Mouse (Mus musculus) heart, embryonic 13.5 days (tissue): ENCODE measurements around the gene Hoxc10. TPM values are rescaled to one million over a fixed set of nuclear protein-coding genes. Genes with fewer than 3 reads are reported as not detected.

Source experiments
- ATAC-seq: fragments of 200-750 bp; cut with Nextera tagmentation; 2 replicates; pipeline ENCODE4 v1.8.0; 2017; ENCODE audit warnings: moderate TSS enrichment; ENCODE audit not compliant: insufficient number of reproducible peaks, low FRiP score, low TSS enrichment; ENCODE audit errors: extremely low read depth
- H3K27ac ChIP-seq: fragments of 300-500 bp; sonication (generic); replicated peaks from 2 replicates; pipeline ENCODE4 v1.5.1; 2015; ENCODE audit warnings: moderate library complexity, mild to moderate bottlenecking, inconsistent platforms
- H3K27me3 ChIP-seq: fragments of 300-500 bp; sonication (generic); replicated peaks from 2 replicates; pipeline ENCODE4 v1.6.1; 2015; ENCODE audit warnings: mild to moderate bottlenecking, inconsistent platforms
- H3K36me3 ChIP-seq: fragments of 300-500 bp; sonication (generic); 2 replicates; pipeline ENCODE4 v1.6.1; 2015; ENCODE audit warnings: mild to moderate bottlenecking, inconsistent platforms
- H3K4me1 ChIP-seq: fragments of 300-500 bp; sonication (generic); 2 replicates; pipeline ENCODE4 v1.6.1; 2015; ENCODE audit warnings: inconsistent platforms
- H3K4me2 ChIP-seq: fragments of 300-500 bp; sonication (generic); 2 replicates; pipeline ENCODE4 v1.6.1; 2015; ENCODE audit warnings: inconsistent platforms, mild to moderate bottlenecking, moderate library complexity
- H3K4me3 ChIP-seq: fragments of 300-500 bp; sonication (generic); 2 replicates; pipeline ENCODE4 v1.5.1; 2015; ENCODE audit warnings: moderate library complexity, mild to moderate bottlenecking, inconsistent platforms
- H3K9ac ChIP-seq: fragments of 300-500 bp; sonication (generic); 2 replicates; pipeline ENCODE4 v1.6.1; 2015; ENCODE audit warnings: inconsistent platforms, mild to moderate bottlenecking, moderate library complexity
- H3K9me3 ChIP-seq: fragments of 300-500 bp; sonication (generic); 2 replicates; pipeline ENCODE4 v1.6.1; 2016; ENCODE audit warnings: inconsistent platforms
- WGBS: fragments of 180-500 bp; shearing (Covaris S2); methylation state at CpG from one replicate; pipeline ENCODE4 v1.1.7; 2015; ENCODE audit warnings: mixed read lengths; 5-methylcytosine and 5-hydroxymethylcytosine counted together
- polyA plus RNA-seq: library from polyadenylated mRNA; unstranded; fragments of >200 nt; fragmentation: Nextera tagmentation; extraction: Ambion mirVana; gene quantifications from 2 replicates; pipeline ENCODE4 v1.2.1, GENCODE M21; 2015

Gene Hoxc10
- polyA plus RNA-seq, 1 experiment from 2014 or later, result not detected

DNA sequence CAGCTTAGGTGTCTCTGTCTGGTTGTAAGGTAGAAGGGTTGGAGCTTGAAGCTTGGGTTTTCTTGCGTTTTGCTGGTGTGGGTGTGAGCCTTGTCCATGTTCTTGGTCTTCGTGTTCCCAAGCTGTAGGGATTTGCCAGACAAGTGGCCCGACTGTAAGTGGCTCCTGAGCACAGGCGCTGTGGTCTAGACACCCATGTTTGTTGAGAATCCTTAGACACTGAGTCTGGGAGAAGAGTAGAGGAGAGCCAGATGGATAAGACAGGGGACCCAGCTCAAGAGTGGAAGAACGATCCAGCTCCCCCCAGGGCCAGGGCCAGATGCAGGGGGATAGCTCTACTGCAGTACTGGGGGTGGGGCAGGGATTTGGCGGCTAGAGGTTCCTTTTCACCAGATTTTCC, 6.2 kb downstream of the Hoxc10 start:
- H3K9ac ChIP-seq, result no peak overlapping the region
- no peak overlapping the region for H3K4me3 ChIP-seq
- no peaks in the 10 kb centered on the region for H3K9me3 ChIP-seq
- WGBS, result 2% methylated on average over 6 of the region's 6 CpGs
- no peak for ATAC-seq
- no peaks in the 10 kb centered on the region for H3K36me3 ChIP-seq
- peaks cover 5% of the 10 kb centered on the region; the same call in 1 of the 2 replicates for H3K4me1 ChIP-seq
- H3K27ac ChIP-seq, result no peak overlapping the region
- H3K27me3 ChIP-seq, result peaks cover 99% of the 10 kb centered on the region
- no peak overlapping the region for H3K4me2 ChIP-seq

- Histone ChIP-seq H3K4me3 (no peak overlapping the region), H3K4me2 (no peak overlapping the region), H3K9ac (no peak overlapping the region), H3K36me3 (no peaks in the 10 kb centered on the region), H3K4me1 (peaks cover 5% of the 10 kb centered on the region; the same call in 1 of the 2 replicates), H3K27me3 (peaks cover 100% of the 10 kb centered on the region), H3K9me3 (no peaks in the 10 kb centered on the region), H3K27ac (no peak overlapping the region)
- 4% methylated on average over 7 of the region's 7 CpGs for WGBS
- no peak for ATAC-seq
Measured at GRCm38 (mm10) chr15:102975034-102975433, 8.4 kb downstream of the Hoxc10 start.

- no peak for ATAC-seq
- peaks cover 100% of the 10 kb centered on the region for H3K27me3 ChIP-seq
- H3K9me3 ChIP-seq, result no peaks in the 10 kb centered on the region
- H3K27ac ChIP-seq, result no peak overlapping the region
- under 1% methylated on average over 21 of the region's 21 CpGs for WGBS
- no peaks in the 10 kb centered on the region for H3K36me3 ChIP-seq
- H3K4me3 ChIP-seq, result no peak overlapping the region
- peaks cover 5% of the 10 kb centered on the region; the same call in 1 of the 2 replicates for H3K4me1 ChIP-seq
- H3K9ac ChIP-seq, result no peak overlapping the region
- H3K4me2 ChIP-seq, result no peak overlapping the region
Measured at GRCm38 (mm10) chr15:102975688-102976111, 9.1 kb downstream of the Hoxc10 start.

DNA sequence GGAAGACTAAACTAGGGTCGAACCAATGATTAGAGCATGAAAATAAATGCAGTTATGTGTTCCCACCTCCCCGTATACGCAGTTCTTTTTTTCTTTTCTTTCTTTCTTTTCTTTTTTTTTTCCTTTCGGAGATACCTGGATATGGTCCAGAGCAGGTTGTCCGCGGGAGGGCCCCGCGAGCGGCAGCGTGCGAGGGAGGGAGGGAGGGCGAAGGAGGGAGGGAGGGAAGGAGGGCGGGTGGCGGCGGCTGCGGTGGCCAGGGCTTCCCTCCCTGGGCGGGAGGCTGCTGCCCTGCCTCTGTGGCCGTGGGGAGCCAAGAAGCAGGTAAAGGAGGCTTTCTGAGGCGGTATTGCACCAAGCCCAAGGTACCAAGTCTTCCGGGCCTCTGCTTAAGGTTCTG, 9.6 kb downstream of the Hoxc10 start, which contains the start of gene Hoxc9:
Gene Hoxc9, plus strand, starts transcription at position 269 of the 400 bp plus-strand sequence.
- 1% methylated on average over 16 of the region's 20 CpGs for WGBS
- H3K4me3 ChIP-seq, result peak within 1 kb of the TSS; percentile 35
- peaks cover 5% of the 10 kb centered on the region; the same call in 1 of the 2 replicates for H3K4me1 ChIP-seq

DNA sequence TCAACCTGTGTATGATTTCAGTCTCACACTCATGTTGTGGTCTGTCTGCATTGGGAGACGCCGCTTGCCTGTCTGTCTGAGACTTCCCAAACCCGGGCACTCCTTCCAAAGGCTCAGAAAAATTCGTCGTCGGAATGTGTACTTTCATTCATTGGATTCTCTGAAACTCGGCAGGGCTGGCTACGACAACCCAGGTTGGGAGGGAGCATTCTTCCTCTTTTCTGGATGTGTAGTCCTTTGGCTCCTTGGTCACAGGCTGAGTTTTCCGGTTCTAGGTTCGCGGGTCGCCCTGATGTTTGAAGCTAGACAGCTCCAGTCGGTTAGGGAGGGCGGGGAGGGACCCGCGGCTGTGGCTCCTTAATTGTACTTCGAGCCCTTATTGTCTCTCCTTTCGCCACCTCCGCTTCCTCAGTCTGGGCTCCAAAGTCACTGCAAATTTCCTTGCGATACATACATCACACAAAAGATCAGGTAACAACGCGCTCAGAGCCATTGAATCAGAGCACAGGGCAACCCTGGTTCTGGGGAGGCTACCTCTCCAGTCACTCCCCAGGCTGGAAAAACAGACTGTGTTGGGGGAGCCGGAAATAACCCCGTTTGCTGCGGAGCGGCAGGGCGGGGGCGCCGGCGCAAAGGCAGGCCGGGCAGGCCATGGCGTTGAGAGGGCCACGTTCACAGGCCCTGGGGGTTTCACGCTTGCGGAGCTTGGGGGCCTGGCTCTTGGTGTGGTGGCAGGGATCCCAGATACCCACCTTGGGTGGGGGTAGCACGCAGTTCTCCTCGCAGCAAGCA, 10.2 kb downstream of the Hoxc10 start:
- 1% methylated on average over 37 of the region's 37 CpGs for WGBS
- Histone ChIP-seq H3K4me3 (peak overlapping the region; percentile 35), H3K4me1 (peaks cover 10% of the 10 kb centered on the region), H3K9me3 (no peaks in the 10 kb centered on the region), H3K27ac (no peak overlapping the region), H3K27me3 (peaks cover 100% of the 10 kb centered on the region), H3K4me2 (peak overlapping the region; percentile 51), H3K9ac (no peak overlapping the region), H3K36me3 (no peaks in the 10 kb centered on the region)
- ATAC-seq, result no peak

More for the DNA sequence above, 9.6 kb downstream of the Hoxc10 start, which contains the start of gene Hoxc9:
- Histone ChIP-seq H3K27ac (no peak within 1 kb of the TSS), H3K9me3 (no peaks in the 10 kb centered on the region), H3K27me3 (peaks cover 100% of the 10 kb centered on the region), H3K4me2 (peak within 1 kb of the TSS; percentile 51), H3K9ac (no peak within 1 kb of the TSS), H3K36me3 (no peaks in the 10 kb centered on the region)
- no peak for ATAC-seq

GRCm38 (mm10) chr15:102977423-102977974, 10.9 kb downstream of the Hoxc10 start:
- 3% methylated on average over 16 of the region's 16 CpGs for WGBS
- Histone ChIP-seq H3K36me3 (no peaks in the 10 kb centered on the region), H3K4me2 (peak overlapping the region; percentile 51), H3K27me3 (peaks cover 100% of the 10 kb centered on the region), H3K4me3 (peak overlapping the region; percentile 35), H3K9ac (no peak overlapping the region), H3K27ac (no peak overlapping the region), H3K9me3 (no peaks in the 10 kb centered on the region), H3K4me1 (peaks cover 13% of the 10 kb centered on the region)
- no peak for ATAC-seq

DNA sequence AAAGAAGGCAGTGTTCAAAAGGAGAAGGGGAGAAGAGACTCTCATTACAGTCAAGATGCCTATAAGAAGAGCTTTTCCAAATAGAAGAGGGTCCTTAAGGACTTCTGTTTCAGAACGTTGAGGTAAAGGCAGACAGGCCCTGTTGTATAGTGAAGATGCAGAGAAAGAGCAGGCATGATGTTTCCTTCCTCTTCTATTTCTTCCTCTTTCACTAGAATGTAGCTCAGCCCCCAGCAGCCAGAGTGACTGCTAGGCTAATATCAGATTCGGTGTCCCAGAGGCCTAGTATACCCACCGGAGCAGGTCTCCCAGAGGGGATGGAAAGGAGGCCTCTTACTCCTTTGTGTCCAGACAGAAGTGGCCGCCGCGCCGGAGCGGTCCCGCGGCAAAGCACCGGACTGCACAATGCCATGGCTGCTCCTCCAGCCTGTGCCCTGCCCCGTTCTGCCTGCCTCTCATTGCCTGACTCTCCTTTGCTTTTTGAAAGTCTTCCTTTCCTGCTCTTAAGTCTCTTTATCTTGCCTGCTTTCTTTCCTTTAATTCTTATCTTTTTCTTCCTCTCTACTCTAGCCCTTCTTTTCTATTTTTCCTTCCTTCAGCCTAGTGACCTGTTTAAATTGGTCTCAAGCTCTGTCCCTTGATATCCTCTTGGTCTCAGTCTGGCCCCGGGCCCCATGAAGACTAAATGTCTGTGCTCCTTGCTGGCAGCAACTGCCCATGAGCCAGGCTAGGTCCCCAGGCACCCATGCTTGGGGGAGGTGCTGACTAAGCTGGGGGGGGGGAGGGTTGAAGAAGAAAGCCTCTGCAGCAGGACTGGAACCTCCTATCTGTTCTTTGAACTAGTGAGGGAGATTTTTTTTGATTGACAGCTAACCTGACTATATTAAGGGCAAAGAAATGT, 12.3 kb downstream of the Hoxc10 start:
- Histone ChIP-seq H3K27ac (no peak overlapping the region), H3K9me3 (no peaks in the 10 kb centered on the region), H3K36me3 (no peaks in the 10 kb centered on the region), H3K4me1 (peaks cover 13% of the 10 kb centered on the region), H3K9ac (no peak overlapping the region), H3K4me2 (no peak overlapping the region), H3K4me3 (no peak overlapping the region), H3K27me3 (peaks cover 100% of the 10 kb centered on the region)
- WGBS, result 4% methylated on average over 13 of the region's 13 CpGs
- ATAC-seq, result no peak

DNA sequence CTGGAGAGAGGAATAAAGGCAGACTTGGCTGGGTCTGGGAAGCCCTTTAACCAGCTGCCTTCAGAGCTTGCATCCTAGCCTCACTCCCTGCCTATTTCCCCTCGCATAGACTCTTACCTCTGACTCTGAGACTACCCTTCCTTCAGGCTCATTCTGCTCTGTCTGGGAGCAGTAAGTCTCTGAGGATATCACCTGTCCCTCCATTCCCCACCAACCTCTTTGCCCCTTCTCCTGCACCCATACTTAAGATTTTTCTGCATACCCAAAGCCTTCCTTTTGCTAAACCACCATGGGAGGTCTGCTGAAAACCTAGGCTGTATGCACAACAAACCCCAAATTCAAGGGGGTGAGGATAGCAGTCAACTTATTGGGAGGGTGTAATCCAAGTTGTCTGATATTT, 13.3 kb downstream of the Hoxc10 start:
- H3K9ac ChIP-seq, result no peak overlapping the region
- H3K4me2 ChIP-seq, result no peak overlapping the region
- no peaks in the 10 kb centered on the region for H3K9me3 ChIP-seq
- H3K27me3 ChIP-seq, result peaks cover 100% of the 10 kb centered on the region
- peaks cover 13% of the 10 kb centered on the region for H3K4me1 ChIP-seq
- H3K36me3 ChIP-seq, result no peaks in the 10 kb centered on the region
- no peak overlapping the region for H3K27ac ChIP-seq
- ATAC-seq, result no peak
- 0% methylated on average over 1 of the region's 1 CpGs for WGBS
- H3K4me3 ChIP-seq, result no peak overlapping the region

DNA sequence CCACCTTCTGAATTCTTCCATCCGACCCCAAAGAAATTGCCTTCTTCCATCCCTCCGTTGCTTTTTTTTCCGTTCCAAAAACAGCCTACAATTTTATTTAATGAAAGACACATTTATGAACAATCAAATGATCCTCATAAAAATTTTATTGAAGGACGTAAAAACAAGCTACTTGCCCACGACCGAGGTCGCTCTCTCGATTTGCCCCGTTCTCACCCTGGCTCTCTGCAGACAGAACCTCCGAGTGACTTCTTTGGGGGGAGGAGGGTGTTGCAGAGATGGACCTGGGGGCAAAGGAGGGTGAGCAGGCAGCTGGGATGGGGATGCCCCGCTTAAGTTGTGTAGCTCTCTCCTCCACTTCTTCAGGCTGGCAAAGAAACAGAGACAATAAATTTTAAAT, 13.8 kb downstream of the Hoxc10 start:
- Histone ChIP-seq H3K9me3 (no peaks in the 10 kb centered on the region), H3K27ac (no peak overlapping the region), H3K36me3 (no peaks in the 10 kb centered on the region), H3K4me1 (peaks cover 13% of the 10 kb centered on the region), H3K4me3 (no peak overlapping the region), H3K27me3 (peaks cover 100% of the 10 kb centered on the region), H3K9ac (no peak overlapping the region), H3K4me2 (no peak overlapping the region)
- WGBS, result 4% methylated on average over 11 of the region's 11 CpGs
- ATAC-seq, result no peak

DNA sequence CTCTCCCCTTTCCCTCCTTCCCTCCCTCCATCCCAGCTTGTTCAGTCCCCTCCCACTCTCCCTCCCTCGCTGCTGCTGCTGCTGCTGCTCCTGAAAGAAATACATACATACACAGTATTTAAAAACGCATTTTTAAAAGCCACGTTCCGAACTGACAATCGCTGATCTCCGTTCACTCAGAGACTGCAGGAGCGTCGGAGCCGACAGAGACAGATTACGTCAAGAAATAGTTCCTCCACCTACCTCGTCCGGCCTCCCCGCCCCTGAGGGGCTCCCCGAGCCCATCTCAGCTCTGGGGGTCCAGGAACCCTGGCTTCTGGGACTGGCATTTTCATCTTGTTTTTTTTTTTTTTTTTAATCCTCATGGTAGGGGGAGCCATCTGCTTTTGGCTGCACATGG, 14.3 kb downstream of the Hoxc10 start:
- H3K4me2 ChIP-seq, result peak overlapping the region; percentile 62
- H3K9me3 ChIP-seq, result no peaks in the 10 kb centered on the region
- no peaks in the 10 kb centered on the region for H3K36me3 ChIP-seq
- H3K4me1 ChIP-seq, result peaks cover 13% of the 10 kb centered on the region
- WGBS, result 0% methylated on average over 14 of the region's 14 CpGs
- no peak for ATAC-seq
- no peak overlapping the region for H3K9ac ChIP-seq
- H3K4me3 ChIP-seq, result peak overlapping the region; percentile 42
- peaks cover 100% of the 10 kb centered on the region for H3K27me3 ChIP-seq
- H3K27ac ChIP-seq, result no peak overlapping the region
